Mouse (Mus musculus) thymus, postnatal 0 days (tissue): ENCODE measurements around the gene Myom3. TPM values are rescaled to one million over a fixed set of nuclear protein-coding genes. Genes with fewer than 3 reads are reported as not detected.
A peak's percentile ranks its signal among the peaks of the same experiment; 100 is the strongest.

Experiments used
- DNase-seq: peaks from one replicate; pipeline ENCODE4 v3.0.0-alpha.2; 2015; ENCODE audit warnings: low spot score
- polyA plus RNA-seq: library from polyadenylated mRNA; unstranded; fragments of >200 nt; fragmentation: Nextera tagmentation; extraction: Ambion mirVana; gene quantifications from 2 replicates; pipeline ENCODE4 v1.2.1, GENCODE M21; 2015

Gene Myom3
- polyA plus RNA-seq, 1 experiment from 2014 or later: 0.21 TPM

DNA sequence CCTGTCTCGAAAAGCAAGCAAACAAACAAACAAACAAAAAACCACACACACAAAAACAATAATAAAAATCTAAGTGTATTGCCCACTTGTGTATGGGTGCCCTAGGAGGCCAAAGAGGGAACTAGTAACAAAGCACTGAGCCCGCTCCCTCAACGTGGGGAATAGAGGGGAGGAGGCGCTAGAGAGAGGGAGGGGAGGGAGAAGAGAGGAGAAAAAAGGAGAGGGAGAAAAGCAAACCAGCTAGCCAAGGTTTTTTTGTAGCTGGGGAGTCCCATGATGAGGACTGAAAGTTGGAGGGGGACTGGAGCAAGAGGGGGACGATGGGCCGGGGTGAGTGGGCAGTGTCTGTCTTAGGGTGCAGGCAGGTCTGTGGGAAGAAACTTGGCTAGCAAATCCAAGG, 95.6 kb downstream of the Myom3 start:
- DNase-seq: no peak

DNA sequence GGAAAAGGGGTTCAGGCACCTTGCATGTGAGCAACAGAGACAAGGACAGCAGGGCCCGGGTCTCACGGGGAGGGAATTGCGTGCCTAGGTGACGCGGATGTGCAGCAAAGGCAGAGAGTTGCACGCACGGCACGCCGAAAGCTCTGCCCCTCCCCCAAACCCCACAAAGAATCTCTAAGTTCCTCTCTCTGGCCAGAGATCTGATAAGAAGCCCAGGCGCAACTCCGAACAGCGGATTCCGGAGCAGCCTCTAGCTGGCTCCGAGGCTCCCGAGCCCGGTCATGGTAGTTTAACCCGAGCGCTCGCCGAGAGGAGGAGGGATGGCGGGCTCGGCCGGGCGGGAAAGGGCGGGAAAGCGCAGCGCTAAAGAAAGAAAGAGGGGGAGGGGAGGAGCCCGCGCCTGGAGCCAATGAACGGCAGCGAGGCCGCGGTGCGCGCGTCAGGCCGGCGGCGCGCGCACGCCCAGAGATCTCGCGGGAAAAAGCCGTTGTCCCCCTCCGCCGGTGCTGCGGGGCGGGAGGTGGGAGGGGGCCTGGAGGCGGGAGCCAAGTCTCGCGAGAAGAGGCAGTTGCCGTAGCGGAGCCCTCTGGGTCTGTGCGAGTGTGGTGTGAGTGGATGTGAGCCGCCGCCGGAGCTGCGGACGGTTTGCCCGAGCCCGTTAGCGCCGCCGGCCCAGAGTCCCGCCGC, 96.2 kb downstream of the Myom3 start, which contains the start of gene Srsf10:
Gene Srsf10 (plus strand): TSS at position 212 of the 687 bp plus-strand sequence.
- peak; percentile 99 for DNase-seq

DNA sequence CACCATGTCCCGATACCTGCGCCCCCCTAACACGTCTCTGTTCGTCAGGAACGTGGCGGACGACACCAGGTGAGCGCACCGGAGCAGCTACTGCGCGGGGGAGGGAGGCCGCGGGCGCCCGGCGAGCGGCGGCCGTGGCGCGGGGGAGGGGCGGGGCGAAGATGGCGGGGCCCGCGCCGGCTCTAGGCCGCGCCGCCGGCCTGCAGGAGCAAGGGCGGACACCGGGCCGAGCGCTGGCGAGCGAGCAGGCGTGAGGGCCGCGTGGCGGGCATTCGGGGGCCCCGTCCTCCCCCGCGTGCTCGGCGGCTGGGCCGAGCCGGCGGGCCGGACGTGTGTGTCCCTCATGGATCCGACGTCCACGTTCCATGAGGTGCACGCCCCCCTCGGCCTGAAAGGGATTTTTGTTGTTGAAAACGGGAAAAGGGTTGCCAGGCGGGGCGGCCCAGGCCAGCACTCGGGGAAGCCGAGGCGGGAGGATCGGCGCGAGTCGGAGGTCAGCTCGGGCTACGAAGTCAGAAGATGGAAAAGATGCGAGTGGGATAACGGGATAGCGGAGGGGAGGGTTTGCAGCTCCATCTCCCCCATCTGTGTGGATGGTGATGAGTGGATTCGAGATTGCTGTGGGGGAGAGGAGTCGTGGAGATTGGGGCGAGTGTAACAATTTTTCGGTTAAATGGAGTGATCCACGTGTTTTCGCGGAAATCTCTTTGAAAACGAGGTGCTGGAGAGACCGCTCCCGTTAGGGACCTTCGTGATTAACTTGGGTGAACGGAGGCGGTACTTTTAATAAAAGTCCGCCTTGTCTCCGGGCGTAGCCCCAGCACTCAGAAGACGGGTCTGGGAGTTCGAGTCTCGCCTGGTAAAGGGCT, 96.9 kb downstream of the Myom3 start:
- DNase-seq: no peak

DNA sequence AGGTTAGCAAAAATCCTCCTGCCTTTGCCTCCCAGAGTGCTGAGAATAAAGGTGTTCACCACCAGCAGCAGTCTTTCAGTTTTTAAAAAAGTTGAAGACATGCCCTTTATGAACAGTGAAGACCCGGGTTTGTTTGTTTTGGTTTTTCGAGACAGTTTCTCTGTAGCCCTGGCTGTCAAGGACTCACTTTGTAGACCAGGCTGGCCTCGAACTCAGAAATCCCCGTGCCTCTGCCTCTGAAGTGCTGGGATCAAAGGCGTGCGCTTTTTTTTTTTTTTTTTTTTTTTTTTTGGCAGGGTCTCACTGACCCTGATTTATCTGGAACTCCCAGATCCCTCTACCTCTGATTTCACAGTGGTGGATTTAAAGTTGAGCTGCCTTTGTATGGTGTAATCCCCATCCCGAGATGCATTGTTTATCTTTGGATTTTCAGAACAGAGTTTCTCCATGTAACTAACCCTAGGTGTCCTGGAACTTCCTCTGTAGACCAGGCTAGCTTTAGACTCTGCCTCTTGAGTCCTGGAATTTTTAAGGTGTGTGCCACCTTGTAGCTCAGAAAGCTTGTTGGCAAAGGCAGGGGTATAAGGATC, 98.2 kb downstream of the Myom3 start:
- DNase-seq: no peak

Other genes starting within 250 kb of the Myom3 start
- 0.78 and 1.2 TPM in 2 replicates for gene Grhl3, start 186.1 kb upstream of the Myom3 start, polyA plus RNA-seq
- gene Ifnlr1, start 73.4 kb upstream of the Myom3 start, polyA plus RNA-seq: 0.24 and 0.29 TPM in 2 replicates
- gene Il22ra1, start 31.5 kb upstream of the Myom3 start, polyA plus RNA-seq: not detected in 2 replicates
- gene Srsf10, start 96.0 kb downstream of the Myom3 start, polyA plus RNA-seq: 276 TPM in 2 replicates
- gene Pnrc2, start 114.1 kb downstream of the Myom3 start, polyA plus RNA-seq: 217 and 229 TPM in 2 replicates
- gene Cnr2, start 135.7 kb downstream of the Myom3 start, polyA plus RNA-seq: 5.5 and 5.8 TPM in 2 replicates
- 56.0 and 63.5 TPM in 2 replicates for gene Fuca1, start 161.0 kb downstream of the Myom3 start, polyA plus RNA-seq
- 70.1 and 72.8 TPM in 2 replicates for gene Hmgcl, start 186.7 kb downstream of the Myom3 start, polyA plus RNA-seq
- gene Gale, start 204.0 kb downstream of the Myom3 start, polyA plus RNA-seq: 41.8 and 43.9 TPM in 2 replicates
- 145 and 149 TPM in 2 replicates for gene Lypla2, start 212.9 kb downstream of the Myom3 start, polyA plus RNA-seq
- 174 and 180 TPM in 2 replicates for gene Pithd1, start 227.5 kb downstream of the Myom3 start, polyA plus RNA-seq